Comparison of ENCODE assay signal across 19 mouse cellular contexts in genomic region chr12:107749381-107750085, GRCm38 (mm10).
A peak's percentile ranks its signal among the peaks of the same experiment; 100 is the strongest.
DNase-seq lines count a peak whose midpoint lies in the region; ATAC-seq lines count a peak whose summit lies in the region.
"Had no signal": no experiment of that assay in that cellular context is flagged by ENCODE, and none has a peak within 500 bp of the region (broad histone marks: within the 10 kb centered on the region; RNA-seq: fewer than 3 reads in every experiment).

No protein-coding gene starts in this region.

- intact Hi-C loops in left cerebral cortex, postnatal 36 days (cut with DNase I) = loop anchor here (10.0 kb wide), 1 partner anchor 245 kb away; no protein-coding TSS in a partner anchor
- intact Hi-C loops in left cerebral cortex, postnatal 4 days (cut with DNase I) = no loop called here

- ATAC-seq in limb, embryonic 13.5 days (ENCODE audit: low FRiP score, low read depth) = no peak; the same call in 1 of the 2 replicates
- no peak for ATAC-seq in forebrain, embryonic 13.5 days
- ATAC-seq: forebrain, embryonic 14.5 days; liver, embryonic 12.5 days had no signal

- whole genome bisulfite sequencing in embryonic facial prominence, embryonic 10.5 days = 82% methylated on average over 11 of the region's 11 CpGs
- 46% methylated on average over 11 of the region's 11 CpGs for WGBS in limb, embryonic 13.5 days
- WGBS in forebrain, embryonic 13.5 days = 87% methylated on average over 11 of the region's 11 CpGs

- no peak overlapping the region for H3K4me3 ChIP-seq in embryonic facial prominence, embryonic 10.5 days
- H3K4me3 ChIP-seq in limb, embryonic 13.5 days = no peak overlapping the region
- no peak overlapping the region for H3K4me3 ChIP-seq in forebrain, embryonic 13.5 days
- H3K4me3 ChIP-seq: erythroblast, embryonic 14.5 days; left cerebral cortex, adult 2 months; liver, embryonic 12.5 days had no signal

- peaks cover 54% of the 10 kb centered on the region for H3K4me1 ChIP-seq in embryonic facial prominence, embryonic 10.5 days
- peaks cover 62% of the 10 kb centered on the region for H3K4me1 ChIP-seq in limb, embryonic 13.5 days
- peaks cover 17% of the 10 kb centered on the region for H3K4me1 ChIP-seq in forebrain, embryonic 13.5 days
- H3K4me1 ChIP-seq: liver, embryonic 12.5 days had no signal

- peaks cover 11% of the 10 kb centered on the region; the same call in 1 of the 2 replicates for H3K27me3 ChIP-seq in embryonic facial prominence, embryonic 10.5 days (replicated peaks; ENCODE audit: low read depth, poor library complexity, severe bottlenecking)
- H3K27me3 ChIP-seq in limb, embryonic 13.5 days = peaks cover 12% of the 10 kb centered on the region; the same call in 1 of the 2 replicates
- H3K27me3 ChIP-seq in forebrain, embryonic 13.5 days = 0 out of 2 replicates have a peak, but pooled peaks cover 3% of the 10 kb centered on the region
- H3K27me3 ChIP-seq: CH12.LX; liver, embryonic 12.5 days had no signal

- H3K9ac ChIP-seq in limb, embryonic 13.5 days = no peak overlapping the region
- H3K9ac ChIP-seq in forebrain, embryonic 13.5 days = no peak overlapping the region
- H3K9ac ChIP-seq: hindbrain, embryonic 14.5 days; liver, embryonic 12.5 days had no signal

- H3K27ac ChIP-seq in embryonic facial prominence, embryonic 10.5 days (replicated peaks) = peak overlapping the region; percentile 65
- H3K27ac ChIP-seq in limb, embryonic 13.5 days = peak overlapping the region; percentile 11; the same call in 1 of the 2 replicates
- H3K27ac ChIP-seq in forebrain, embryonic 13.5 days = no peak overlapping the region
- H3K27ac ChIP-seq: hindbrain, embryonic 14.5 days; left cerebral cortex, adult 2 months; liver, embryonic 12.5 days had no signal

- H3K36me3 ChIP-seq in embryonic facial prominence, embryonic 10.5 days (replicated peaks) = no peaks in the 10 kb centered on the region
- H3K36me3 ChIP-seq in limb, embryonic 13.5 days = no peaks in the 10 kb centered on the region
- H3K36me3 ChIP-seq in forebrain, embryonic 13.5 days (ENCODE audit: poor library complexity, severe bottlenecking) = no peaks in the 10 kb centered on the region
- H3K36me3 ChIP-seq: liver, embryonic 12.5 days had no signal

- peak overlapping the region; percentile 20; the same call in 1 of the 2 replicates for H3K4me2 ChIP-seq in limb, embryonic 13.5 days (replicated peaks)
- no peak overlapping the region for H3K4me2 ChIP-seq in forebrain, embryonic 13.5 days
- H3K4me2 ChIP-seq: heart, embryonic 11.5 days; hindbrain, embryonic 14.5 days; liver, embryonic 12.5 days had no signal

- peak; percentile 9 for DNase-seq in gastrocnemius, adult 18-20 months (ENCODE audit: low spot score)
- no peak for DNase-seq in gastrocnemius, postnatal 10 days
- peak; percentile 25 to 27 for DNase-seq in left cerebral cortex, postnatal 36 days (ENCODE audit: low spot score in 2 of 2)
- DNase-seq in left cerebral cortex, postnatal 4 days = no peak
- DNase-seq in embryonic facial prominence, embryonic 10.5 days (ENCODE audit: low spot score) = no peak
- DNase-seq: cerebellum, adult 2 months; gastrocnemius, postnatal 14 days; kidney, adult 9 months; kidney, postnatal 25 days; lung, adult 2 months had no signal

- no peaks in the 10 kb centered on the region for H3K9me3 ChIP-seq in embryonic facial prominence, embryonic 10.5 days
- no peaks in the 10 kb centered on the region for H3K9me3 ChIP-seq in limb, embryonic 13.5 days
- H3K9me3 ChIP-seq in forebrain, embryonic 13.5 days (replicated peaks) = no peaks in the 10 kb centered on the region
- H3K9me3 ChIP-seq: liver, embryonic 12.5 days had no signal

Comparison
In these comparisons a context has a peak if more than half of its experiments do, and no peak if none do; other contexts are left out.
1. DNase-seq: peak in gastrocnemius, adult 18-20 months (single experiment) and left cerebral cortex, postnatal 36 days (2 of 2); none in gastrocnemius, postnatal 10 days (single experiment), left cerebral cortex, postnatal 4 days (single experiment) and embryonic facial prominence, embryonic 10.5 days (single experiment).